Mouse (Mus musculus) 3T3-L1 (cell line): ENCODE measurements around the gene Smpx.

Experiments
- DNase-seq: peaks from one replicate; pipeline ENCODE4 v3.0.0-alpha.2; 2015; ENCODE audit warnings: low read depth, low spot score

Gene Smpx

DNA sequence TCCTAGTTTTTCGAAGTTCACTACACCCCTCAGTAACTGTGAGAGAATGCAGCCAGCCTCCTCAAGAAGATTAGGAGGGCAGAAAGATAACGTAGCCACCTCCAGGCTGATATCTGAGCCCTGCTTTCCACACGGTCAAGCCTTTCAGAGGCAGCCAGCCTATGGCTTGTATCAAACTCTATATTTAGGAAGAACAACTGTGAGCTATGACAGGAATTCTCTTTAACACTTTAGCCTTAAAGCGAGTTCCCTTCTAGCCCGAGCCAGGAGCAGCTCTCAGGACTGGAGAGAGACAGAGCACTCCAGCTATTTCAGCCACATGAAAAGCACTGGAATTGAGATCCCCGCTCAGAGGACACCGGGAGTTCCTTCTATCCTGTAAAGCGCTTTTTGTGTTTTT is at the start of gene Smpx:
TSS of gene Smpx (plus strand) at position 49 of the 400 bp plus-strand sequence.
- no peak for DNase-seq

DNA sequence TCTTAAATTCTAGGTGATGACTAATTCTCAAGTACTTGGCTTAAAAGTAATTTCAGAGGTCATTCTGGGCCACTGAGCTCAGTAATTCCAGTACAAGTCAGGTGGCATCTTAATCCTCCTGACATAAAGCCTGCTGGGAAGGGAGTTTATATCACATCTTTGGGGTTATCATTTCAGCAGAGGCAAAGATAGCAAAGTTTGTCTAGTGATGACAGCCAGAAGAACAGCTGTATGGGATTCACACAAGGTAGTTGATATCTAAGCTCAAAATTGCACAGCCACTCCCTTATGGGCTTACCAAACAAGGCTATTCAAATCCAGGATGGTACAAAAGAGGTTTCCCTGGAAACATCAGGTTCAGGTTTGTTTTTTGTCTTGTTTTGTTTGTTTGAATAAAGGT is 43.7 kb upstream of the Smpx start:
- no peak for DNase-seq

DNA sequence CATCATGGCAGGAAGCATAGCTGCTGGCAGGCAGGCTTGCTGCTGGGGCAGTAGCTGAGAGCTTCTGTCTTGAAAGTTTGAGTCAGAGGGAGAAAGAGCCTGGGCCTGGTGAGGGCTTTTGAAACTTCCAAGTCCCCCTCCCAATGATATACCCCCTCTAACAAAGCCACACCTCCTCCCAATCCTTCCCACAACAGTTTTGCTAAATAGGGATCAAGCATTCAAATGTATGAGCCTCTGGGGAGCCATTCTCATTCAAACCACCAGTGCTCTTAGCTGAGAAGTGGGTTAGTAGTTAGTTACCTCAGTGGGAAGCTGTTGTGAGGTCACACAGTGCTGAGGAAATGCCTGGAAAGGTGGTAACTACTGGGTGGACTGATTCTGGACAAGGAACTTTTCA is 41.4 kb upstream of the Smpx start:
- no peak for DNase-seq

DNA sequence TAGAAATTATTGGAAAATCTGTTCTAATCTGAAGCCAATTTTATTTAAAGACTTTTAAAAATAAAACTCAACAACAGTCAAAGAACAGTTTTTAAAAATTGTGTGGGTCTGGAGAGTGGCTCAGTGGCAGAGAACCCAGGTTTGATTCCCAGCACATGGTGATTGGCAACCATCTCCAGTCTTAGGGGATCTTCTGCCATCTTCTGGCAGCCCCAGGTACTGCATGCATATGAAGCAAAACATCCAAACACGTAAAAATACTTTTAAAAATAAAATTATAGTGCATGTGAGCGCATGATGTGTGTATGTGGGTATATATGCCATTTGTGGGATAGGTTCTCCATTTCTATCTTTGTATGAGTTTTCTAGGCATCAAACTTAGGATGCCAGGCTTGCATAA is 26.9 kb upstream of the Smpx start:
- no peak for DNase-seq

DNA sequence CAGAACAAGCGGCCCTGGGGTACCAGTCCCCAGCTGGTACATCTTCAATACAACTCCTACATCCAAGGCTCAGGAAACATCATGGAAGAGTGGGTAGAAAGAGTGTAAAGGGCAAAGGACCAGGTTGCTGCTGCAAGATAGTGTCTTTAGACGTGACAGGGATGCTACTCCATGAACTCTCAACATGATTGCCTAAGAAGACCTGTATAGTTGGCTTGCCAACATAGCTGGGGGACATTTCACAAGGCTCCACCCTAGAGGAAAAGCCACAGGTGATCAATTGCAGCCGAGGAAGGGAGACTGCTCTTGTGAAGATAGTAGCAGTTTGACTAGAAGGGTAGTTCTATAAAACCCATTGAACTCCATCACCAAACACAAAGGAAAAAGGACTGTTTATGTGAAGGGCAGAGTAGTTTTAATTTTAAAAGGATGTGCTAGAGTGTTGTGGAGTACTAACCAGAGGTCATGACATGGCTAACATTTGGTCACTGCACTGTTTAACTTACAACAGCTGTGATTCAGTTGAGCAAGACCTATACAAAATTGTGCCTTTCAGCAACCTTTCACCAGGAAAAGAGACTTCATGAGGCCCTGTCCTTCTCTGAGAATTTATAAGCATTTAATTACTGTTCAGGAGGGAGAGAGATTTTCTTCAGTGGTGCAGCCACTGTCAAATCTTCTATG is 23.9 kb upstream of the Smpx start:
- no peak for DNase-seq

DNA sequence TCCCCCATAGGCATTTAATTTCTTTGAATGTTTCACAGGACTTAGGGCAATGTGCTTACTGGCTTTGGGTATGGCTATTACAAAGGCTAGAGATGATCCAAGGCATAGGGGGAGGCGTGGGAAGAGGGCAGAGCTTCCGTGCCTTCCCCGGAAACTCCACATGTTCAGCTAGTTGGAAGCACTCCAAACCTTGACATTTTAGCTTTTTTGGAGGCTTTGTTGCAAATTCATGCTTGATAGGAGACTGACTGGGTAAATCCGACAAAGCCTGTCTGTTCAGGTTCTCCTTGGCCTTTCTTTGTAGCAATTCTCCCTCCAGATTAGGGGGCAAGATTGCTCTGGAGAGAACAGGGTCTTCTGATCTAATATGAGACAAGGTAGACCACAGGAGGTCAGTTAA is 7.5 kb upstream of the Smpx start:
- DNase-seq, result no peak

DNA sequence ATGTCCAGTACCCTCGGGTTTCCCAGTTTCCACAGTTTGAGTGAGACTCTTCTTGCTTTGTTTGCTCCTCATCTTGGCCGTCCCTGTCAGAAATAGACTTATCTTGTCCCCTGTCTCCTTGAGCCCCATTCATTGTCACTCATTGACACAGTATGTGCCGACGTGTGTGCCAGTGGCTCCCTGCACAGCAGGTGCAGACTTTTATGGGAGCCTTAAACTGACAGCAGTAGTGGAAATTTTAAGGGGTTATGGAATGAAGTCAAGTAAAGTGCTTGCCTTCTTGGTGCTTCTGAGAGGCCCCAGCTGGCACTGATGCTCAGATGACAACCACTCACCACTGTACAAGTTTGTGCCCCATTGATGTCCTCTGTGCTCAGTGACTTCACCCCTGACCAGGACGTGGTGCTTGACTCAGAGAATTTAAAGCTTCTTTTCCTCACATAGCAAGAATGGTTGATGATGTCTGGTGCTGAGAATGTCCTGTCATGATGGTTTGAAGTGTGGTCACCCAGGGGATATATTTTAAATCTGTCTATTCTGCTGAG is 1.0 kb upstream of the Smpx start:
- no peak for DNase-seq

DNA sequence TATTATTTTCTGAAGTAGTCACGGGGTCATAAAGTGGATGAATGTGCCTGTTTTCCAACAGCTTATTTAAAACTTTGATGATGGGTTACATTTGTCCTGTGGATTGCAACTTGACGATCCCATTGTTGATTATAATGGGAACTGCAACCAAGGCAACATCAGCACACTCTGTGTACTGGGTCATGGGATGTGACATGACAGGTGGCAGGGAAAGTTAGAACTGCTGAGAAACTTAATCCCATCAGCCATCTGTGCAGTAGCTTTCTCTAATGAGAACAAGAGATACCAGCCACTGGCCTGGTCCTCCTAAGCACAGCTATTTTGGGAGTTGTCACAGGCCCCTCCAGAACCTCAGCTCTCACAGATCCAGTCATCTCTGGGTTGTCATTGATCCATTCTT is 8.5 kb downstream of the Smpx start:
- no peak for DNase-seq

DNA sequence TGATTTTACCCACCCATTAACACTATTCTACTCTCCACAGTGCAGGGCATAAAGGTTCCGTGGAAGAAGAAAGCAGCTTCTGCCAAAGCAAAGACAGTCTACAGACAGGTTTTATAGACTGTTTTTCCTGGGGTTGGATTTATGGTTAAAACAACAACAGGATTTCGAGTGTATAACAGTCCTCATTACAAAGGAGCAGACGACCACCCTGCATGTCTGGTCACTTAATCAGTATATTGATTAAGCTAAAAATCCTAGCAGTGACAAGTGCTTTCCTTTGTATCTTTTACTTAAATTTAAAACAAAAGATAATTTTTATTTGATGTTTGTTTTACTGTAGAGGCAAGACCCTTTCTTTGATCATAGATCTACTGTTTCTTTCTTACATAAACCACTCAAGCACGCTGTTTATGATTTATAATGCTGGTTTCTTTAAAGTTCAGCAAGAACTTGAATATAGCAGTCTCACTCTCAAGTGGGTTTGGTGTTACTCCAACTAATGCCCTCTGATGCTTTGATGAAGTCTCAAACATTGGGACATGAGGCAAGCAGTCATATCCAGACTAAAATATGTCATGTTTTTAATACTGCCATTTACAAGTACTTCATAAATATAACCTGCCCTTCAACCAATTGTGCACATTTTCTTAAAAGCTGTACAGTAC is 10.0 kb downstream of the Smpx start:
- DNase-seq, result no peak

DNA sequence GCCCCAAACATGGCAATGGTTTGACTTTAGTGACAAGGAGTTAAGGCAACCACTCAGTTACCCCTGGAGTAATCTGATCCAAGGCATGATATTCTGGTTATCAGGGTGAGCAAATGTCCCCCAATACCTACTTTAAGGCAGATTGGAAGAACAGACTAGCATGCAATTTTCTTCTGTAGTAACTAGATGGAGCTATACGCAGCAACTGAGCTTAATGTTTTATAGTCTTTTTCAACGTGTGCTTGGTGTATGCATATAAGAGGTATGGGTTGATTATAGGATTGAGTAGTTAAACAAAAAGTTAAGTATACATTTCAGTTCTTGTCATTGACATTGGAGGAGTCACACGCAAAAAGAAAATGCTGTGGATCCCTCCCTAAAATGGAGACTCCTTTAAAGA is 21.2 kb downstream of the Smpx start:
- no peak for DNase-seq

DNA sequence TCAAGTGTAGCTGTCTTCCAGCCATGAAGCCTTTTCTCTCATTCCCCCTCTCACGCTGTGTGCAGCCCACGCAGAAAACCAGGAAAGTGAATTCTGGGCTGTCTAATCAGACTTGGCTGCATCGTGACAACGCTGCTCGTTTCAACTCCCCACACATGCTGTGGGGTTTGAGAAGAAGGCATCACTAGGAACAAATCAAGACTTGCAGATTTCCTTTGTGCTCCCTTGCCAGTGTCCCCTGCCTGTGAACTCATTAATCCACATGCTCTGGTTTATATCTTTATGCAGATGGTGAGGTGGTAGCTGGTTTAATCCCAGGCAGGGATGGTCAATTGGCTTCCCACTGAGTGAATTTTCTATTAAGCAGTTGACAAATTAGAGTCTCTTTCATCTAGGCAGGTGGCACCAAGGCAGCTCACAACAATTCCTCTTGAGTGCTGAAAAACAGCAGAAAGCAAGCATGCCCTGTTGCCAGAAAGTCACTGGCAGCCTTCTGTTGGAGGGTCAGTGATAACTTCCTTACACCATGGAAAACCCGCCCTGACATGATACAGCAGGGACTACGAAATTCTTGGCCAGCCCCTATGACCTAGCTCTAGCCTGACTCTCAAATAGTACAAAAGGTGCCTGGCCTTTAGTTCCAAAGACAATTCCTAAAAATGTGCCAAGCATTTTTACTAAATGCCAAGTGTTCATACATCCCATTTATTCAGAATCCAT is 32.1 kb downstream of the Smpx start:
- no peak for DNase-seq

DNA sequence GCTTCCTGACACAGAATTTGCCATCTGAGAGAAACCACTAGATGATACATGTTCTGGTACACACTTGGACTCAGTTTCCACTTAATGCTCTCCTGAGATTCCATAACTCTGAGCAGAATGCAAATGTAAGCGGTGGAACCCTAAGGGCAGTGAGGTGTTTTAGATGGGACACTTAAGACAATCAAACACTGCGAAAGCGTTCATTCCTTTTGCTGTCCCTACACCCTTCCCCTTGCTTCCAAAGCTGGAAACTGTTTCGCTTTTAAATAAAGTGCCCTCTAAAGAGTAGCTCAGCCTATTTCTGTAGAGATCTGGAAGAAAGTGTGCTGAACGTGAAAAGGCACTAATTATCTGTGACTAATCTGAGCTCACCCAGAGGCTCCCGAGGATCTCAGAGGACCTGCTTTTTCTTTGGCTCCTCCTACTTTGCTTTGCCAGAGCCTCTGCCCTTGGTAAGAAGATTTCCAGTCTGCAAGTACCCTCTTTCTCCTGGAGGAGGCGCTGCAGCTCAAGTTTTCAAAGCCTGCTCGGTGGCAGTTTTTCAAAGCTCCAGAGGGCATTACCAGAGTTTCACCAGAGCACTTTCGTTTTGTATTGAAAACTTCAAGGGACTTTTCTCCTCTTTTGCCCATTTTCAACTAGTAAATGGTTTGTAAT is 33.1 kb downstream of the Smpx start:
- DNase-seq, result peak; percentile 82

DNA sequence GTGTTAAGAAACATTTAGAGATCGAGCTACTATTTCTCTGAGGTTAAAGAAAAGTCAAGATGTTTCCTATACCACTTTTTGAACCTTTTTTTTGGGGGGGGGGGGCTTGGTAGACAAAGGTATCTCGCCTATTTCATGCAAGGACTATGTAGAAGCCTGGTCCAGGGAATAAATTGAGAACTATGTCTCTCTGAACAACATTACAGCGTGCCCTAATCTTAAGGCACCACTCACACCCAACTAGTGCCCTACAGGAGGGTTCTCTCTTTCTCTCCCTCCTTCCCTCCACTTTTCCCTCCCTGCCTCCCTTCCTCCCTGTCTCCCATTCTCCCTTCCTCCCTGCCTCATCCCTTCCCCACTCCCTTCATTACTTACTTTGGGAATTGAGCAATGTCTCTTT is 33.6 kb downstream of the Smpx start:
- no peak for DNase-seq

DNA sequence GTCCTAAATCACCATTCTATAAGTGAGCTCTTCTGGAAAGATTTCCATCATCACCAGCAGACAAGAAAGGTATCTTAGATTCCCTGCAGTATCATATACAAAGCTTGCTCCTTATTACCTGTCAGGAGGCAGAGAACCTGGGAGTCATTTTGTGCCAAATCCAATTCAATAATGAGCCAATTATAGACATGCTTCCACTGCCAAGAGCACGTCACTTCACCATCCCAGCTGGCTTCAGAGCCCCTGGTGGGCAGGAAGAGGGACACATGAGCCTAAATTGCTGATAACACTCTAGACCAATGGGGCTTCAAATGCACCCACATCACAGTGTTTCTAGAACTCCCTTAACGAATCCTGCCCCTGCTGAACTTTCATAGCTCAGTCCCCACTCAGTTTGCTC is 35.1 kb downstream of the Smpx start:
- DNase-seq, result no peak

DNA sequence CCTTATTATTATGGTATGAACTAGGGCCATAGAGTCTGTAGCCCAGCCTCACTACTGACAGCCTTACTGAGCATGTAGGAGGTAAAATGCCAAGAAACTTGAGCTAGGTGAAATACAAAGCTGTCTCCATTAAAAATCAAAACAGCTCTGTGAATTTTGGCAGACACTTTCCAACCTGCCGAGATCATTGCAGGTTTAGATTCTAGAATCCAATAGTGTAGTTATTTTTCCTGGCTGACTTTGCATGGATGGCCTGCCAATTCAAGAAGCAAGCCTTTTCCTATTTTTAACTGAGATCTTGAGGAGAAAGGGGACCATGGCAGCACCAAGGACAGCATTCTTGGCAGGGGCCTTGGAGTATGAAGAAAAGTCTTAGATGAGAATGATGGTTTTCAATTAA is 35.6 kb downstream of the Smpx start:
- DNase-seq, result no peak

DNA sequence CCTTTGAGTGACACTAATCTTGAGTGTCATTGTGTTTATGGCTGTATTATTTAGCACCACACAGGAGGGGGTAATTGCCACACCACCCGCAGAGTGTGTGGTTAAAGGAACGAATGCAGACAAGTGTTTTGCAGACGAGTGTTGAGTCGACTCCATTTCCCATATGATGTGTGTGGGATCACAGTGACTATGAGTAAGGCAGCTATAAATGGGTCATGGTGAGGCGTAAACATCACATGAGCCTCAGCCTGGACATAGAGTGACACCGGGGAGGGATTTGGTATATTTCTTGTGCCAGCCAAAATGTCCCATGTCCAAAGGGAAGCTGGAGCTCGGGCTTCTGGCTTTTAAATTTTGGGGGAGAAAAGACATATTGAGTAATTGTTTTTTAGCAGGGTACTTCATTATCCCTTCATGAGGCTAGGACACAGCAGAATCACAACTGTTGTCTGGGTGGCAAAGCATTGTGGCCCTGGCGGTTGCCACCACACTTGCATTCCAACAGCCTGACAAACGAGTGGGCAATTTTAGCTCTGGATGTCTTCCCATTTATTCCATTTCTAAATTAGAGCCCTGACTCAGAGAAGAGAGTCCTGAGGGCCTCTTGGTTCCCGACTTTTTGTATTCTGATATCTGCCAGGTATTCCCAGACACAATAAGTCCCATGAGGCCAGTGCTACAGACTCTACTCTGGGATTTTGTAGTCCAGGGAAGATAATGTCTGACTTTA is 49.3 kb downstream of the Smpx start:
- DNase-seq, result no peak

DNA sequence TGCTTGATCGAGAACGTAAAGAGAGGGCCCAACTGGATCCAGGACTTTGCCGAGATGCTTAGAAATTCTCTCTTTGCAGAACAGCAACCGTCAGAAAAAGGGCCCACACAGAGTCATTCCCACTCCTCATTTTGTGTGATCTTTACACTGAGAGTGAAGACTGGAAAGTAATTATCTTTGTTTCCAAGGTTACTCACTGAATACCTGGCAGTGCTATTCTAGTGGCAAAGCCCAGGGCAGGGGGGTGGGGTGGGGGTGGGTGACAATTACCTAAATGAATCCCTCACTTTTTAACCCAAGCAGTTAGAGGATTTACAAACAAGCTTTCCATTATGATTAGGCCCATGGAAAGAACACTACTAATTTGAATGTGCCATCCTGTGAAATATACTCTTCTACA is 55.8 kb downstream of the Smpx start:
- no peak for DNase-seq

DNA sequence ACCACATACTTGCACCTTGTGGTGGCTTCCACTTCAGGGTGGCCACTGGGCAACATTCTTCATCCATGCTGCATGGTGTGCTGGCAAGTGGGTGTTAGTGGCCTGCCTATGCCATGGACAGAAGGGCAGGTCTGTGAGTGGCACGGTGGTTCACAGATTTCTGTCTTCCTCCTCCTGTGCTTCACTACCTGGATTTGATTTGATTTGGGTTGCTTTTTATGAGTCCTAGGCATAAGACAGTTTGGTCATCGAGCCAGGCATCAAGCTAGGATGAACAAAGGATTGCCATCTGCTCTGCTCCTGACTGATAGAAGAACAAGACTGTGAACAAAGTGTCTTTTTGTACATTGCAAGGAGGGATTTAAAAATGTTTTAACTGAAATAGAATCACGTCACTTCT is 63.8 kb downstream of the Smpx start:
- no peak for DNase-seq

DNA sequence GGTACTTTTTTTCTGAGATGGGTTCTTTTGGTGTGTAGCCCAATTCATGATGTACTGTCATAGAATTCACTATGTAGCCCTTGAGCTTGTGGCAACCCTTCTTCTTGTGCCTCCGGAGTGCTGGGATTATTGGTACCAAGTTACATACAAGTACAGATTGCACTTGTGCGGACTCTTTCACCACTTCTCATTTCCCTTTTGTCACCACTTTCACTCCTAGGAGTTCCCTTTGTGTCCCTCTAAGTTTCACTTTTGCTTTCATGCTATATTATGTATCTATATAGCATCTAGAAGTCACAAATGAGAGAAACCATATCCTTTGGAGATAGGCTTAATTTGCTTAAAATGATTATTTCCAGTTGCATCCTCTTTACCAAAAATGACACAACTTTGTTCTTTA is 103.0 kb downstream of the Smpx start:
- DNase-seq, result no peak
